Mouse (Mus musculus) CD4-positive helper T cell, adult 2 months (primary cell): ENCODE measurements around the gene Per1.

Source experiments
- DNase-seq: peaks from one replicate; pipeline ENCODE4 v3.0.0-alpha.2; 2012; ENCODE audit warnings: low read depth, missing footprints, low spot score

Gene Per1

GRCm38 (mm10) chr11:69114621-69115020 is 19.6 kb downstream of the Per1 start:
- no peak for DNase-seq

GRCm38 (mm10) chr11:69116843-69117242 is 21.8 kb downstream of the Per1 start:
- DNase-seq, result no peak

GRCm38 (mm10) chr11:69117737-69118695 is 23.0 kb downstream of the Per1 start:
- DNase-seq, result peak; percentile 74

- peak; percentile 85 for DNase-seq
Measured at GRCm38 (mm10) chr11:69118765-69119164, 23.7 kb downstream of the Per1 start.

- no peak for DNase-seq
Measured at GRCm38 (mm10) chr11:69119446-69120155, 24.6 kb downstream of the Per1 start.

- DNase-seq, result peak; percentile 29
Measured at GRCm38 (mm10) chr11:69120221-69121000, 25.4 kb downstream of the Per1 start, which contains the start of gene Hes7. TSS of gene Hes7 (plus strand) at chr11:69120404.

- DNase-seq, result peak; percentile 50
Measured at GRCm38 (mm10) chr11:69121001-69121740, 26.2 kb downstream of the Per1 start.

- peak; percentile 64 for DNase-seq
Measured at GRCm38 (mm10) chr11:69121741-69122335, 26.8 kb downstream of the Per1 start.

GRCm38 (mm10) chr11:69122336-69122951 is 27.4 kb downstream of the Per1 start, which contains the start of gene 9130213A22Rik:
TSS of gene 9130213A22Rik (minus strand) at chr11:69122589.
- DNase-seq, result peak; percentile 78

- DNase-seq, result peak; percentile 91
Measured at GRCm38 (mm10) chr11:69123056-69123692, 28.2 kb downstream of the Per1 start.

GRCm38 (mm10) chr11:69123693-69124497 is 28.9 kb downstream of the Per1 start:
- DNase-seq, result peak; percentile 92

GRCm38 (mm10) chr11:69124498-69124847 is 29.5 kb downstream of the Per1 start:
- DNase-seq, result peak; percentile 88

GRCm38 (mm10) chr11:69125041-69125851 is 30.2 kb downstream of the Per1 start:
- DNase-seq, result peak; percentile 91

- DNase-seq, result no peak
Measured at GRCm38 (mm10) chr11:69125852-69125918, 30.7 kb downstream of the Per1 start, which contains the start of gene Aloxe3. TSS of gene Aloxe3 (plus strand) at chr11:69125896.

- DNase-seq, result peak; percentile 45
Measured at GRCm38 (mm10) chr11:69125919-69126705, 31.1 kb downstream of the Per1 start.

- DNase-seq, result no peak
Measured at GRCm38 (mm10) chr11:69126706-69127095, 31.7 kb downstream of the Per1 start.

- no peak for DNase-seq
Measured at GRCm38 (mm10) chr11:69128426-69129122, 33.6 kb downstream of the Per1 start.
